Mouse (Mus musculus) MEL (cell line): ENCODE measurements around the gene Snx10. TPM values are rescaled to one million over a fixed set of nuclear protein-coding genes. Genes with fewer than 3 reads are reported as not detected.

Experiments used
- DNase-seq: peaks from one replicate; pipeline ENCODE4 v3.0.0; 2011; ENCODE audit warnings: low read depth, low spot score
- H3K27ac ChIP-seq: 2 replicates; pipeline ENCODE4 v1.5.1; 2012; ENCODE audit warnings: low read depth, mild to moderate bottlenecking, control low read depth, low read length, moderate library complexity; ENCODE audit not compliant: control insufficient read depth
- H3K27me3 ChIP-seq, 2 experiments: fragments of 150-350 bp in 1 of 2; sonication (generic) in 1 of 2; 2 replicates each; pipeline ENCODE4 v1.6.1; 2012; ENCODE audit warnings: low read length in 2 of 2, mild to moderate bottlenecking in 2 of 2, improper control_type of control experiment in 1 of 2, moderate library complexity in 1 of 2; ENCODE audit not compliant: insufficient read depth in 2 of 2, control insufficient read depth in 1 of 2
- H3K36me3 ChIP-seq, 2 experiments: 2 replicates each; pipeline ENCODE4 v1.6.1; 2012 to 2014; ENCODE audit warnings: low read length in 2 of 2, improper control_type of control experiment in 1 of 2, inconsistent platforms in 1 of 2, mild to moderate bottlenecking in 1 of 2; ENCODE audit not compliant: insufficient read depth in 2 of 2, control insufficient read depth in 1 of 2
- H3K4me1 ChIP-seq, 2 experiments: fragments of 150-350 bp in 1 of 2; sonication (generic) in 1 of 2; 2 replicates each; pipeline ENCODE4 v1.6.1; 2012; ENCODE audit warnings: low read length in 2 of 2, improper control_type of control experiment in 1 of 2, mild to moderate bottlenecking in 1 of 2; ENCODE audit not compliant: insufficient read depth in 2 of 2, control insufficient read depth in 1 of 2
- H3K4me3 ChIP-seq, 2 experiments: fragments of 150-350 bp in 1 of 2; sonication (generic) in 1 of 2; 2 replicates each; pipeline ENCODE4 v1.5.1; 2012; ENCODE audit warnings: low read depth in 2 of 2, low read length in 2 of 2, mild to moderate bottlenecking in 2 of 2, moderate library complexity in 2 of 2, control low read depth in 1 of 2, improper control_type of control experiment in 1 of 2; ENCODE audit not compliant: control insufficient read depth in 1 of 2, insufficient read depth in 1 of 2
- H3K79me2 ChIP-seq: 2 replicates; pipeline ENCODE4 v1.6.1; 2012; ENCODE audit warnings: mild to moderate bottlenecking, low read length, moderate library complexity; ENCODE audit not compliant: control insufficient read depth, poor library complexity, insufficient read depth
- H3K9ac ChIP-seq: 2 replicates; pipeline ENCODE4 v1.6.1; 2012; ENCODE audit warnings: low read depth, mild to moderate bottlenecking, control low read depth, low read length, moderate library complexity; ENCODE audit not compliant: control insufficient read depth, poor library complexity, severe bottlenecking
- H3K9me3 ChIP-seq: fragments of 150-350 bp; sonication (generic); replicated peaks from 2 replicates; pipeline ENCODE4 v1.6.1; 2012; ENCODE audit warnings: mild to moderate bottlenecking, low read length, improper control_type of control experiment, moderate library complexity; ENCODE audit not compliant: insufficient read depth
- CHD1 ChIP-seq: IDR thresholded peaks from 2 replicates; pipeline ENCODE4 v1.6.1; 2012; ENCODE audit warnings: low read depth, mild to moderate bottlenecking, inconsistent platforms, low read length, improper control_type of control experiment
- CHD2 ChIP-seq: IDR thresholded peaks from 2 replicates; pipeline ENCODE4 v1.6.1; 2011; ENCODE audit warnings: low read length, improper control_type of control experiment
- CTCF ChIP-seq, 3 experiments: IDR thresholded peaks in 2 of 3; conservative IDR thresholded peaks in 1 of 3; 2 replicates each; pipeline ENCODE4 v1.5.1; 2011 to 2012; ENCODE audit warnings: low read length in 3 of 3, low read depth in 2 of 3, mild to moderate bottlenecking in 2 of 3, improper control_type of control experiment in 1 of 3, inconsistent platforms in 1 of 3, mixed read lengths in 1 of 3, moderate library complexity in 1 of 3; ENCODE audit not compliant: control insufficient read depth in 1 of 3, insufficient read depth in 1 of 3, poor library complexity in 1 of 3, severe bottlenecking in 1 of 3
- GABPA ChIP-seq: IDR thresholded peaks from 2 replicates; pipeline ENCODE4 v1.6.1; 2012; ENCODE audit warnings: low read depth, mild to moderate bottlenecking, inconsistent platforms, low read length, improper control_type of control experiment, moderate library complexity
- GATA1 ChIP-seq: IDR thresholded peaks from 2 replicates; pipeline ENCODE4 v1.6.1; 2011; ENCODE audit warnings: low read depth, low read length, improper control_type of control experiment
- HCFC1 ChIP-seq: IDR thresholded peaks from 2 replicates; pipeline ENCODE4 v1.6.1; 2012; ENCODE audit warnings: low read depth, mild to moderate bottlenecking, inconsistent platforms, low read length, improper control_type of control experiment, moderate library complexity
- MAFK ChIP-seq: IDR thresholded peaks from 2 replicates; pipeline ENCODE4 v1.6.1; 2011; ENCODE audit warnings: low read depth, mild to moderate bottlenecking, low read length, improper control_type of control experiment, borderline replicate concordance
- MAX ChIP-seq: IDR thresholded peaks from 2 replicates; pipeline ENCODE4 v1.6.1; 2011; ENCODE audit warnings: low read length, improper control_type of control experiment
- MEF2A ChIP-seq: IDR thresholded peaks from 2 replicates; pipeline ENCODE4 v1.6.1; 2014; ENCODE audit warnings: low read depth, mild to moderate bottlenecking, inconsistent platforms, low read length, improper control_type of control experiment; ENCODE audit not compliant: poor library complexity, insufficient replicate concordance, severe bottlenecking; ENCODE audit errors: extremely low read depth
- MXI1 ChIP-seq: IDR thresholded peaks from 2 replicates; pipeline ENCODE4 v1.6.1; 2011; ENCODE audit warnings: mild to moderate bottlenecking, low read depth, low read length, improper control_type of control experiment
- MYB ChIP-seq: IDR thresholded peaks from 2 replicates; pipeline ENCODE4 v1.6.1; 2011; ENCODE audit warnings: mild to moderate bottlenecking, low read depth, low read length, improper control_type of control experiment
- MYC ChIP-seq: IDR thresholded peaks from 2 replicates; pipeline ENCODE4 v1.6.1; 2011; ENCODE audit warnings: low read depth, mild to moderate bottlenecking, low read length, improper control_type of control experiment, moderate library complexity
- NRF1 ChIP-seq: IDR thresholded peaks from 2 replicates; pipeline ENCODE4 v1.6.1; 2014; ENCODE audit warnings: low read depth, mild to moderate bottlenecking, inconsistent platforms, low read length, improper control_type of control experiment, moderate library complexity; ENCODE audit not compliant: poor library complexity, insufficient read depth, severe bottlenecking
- RAD21 ChIP-seq: IDR thresholded peaks from 2 replicates; pipeline ENCODE4 v1.6.1; 2011; ENCODE audit warnings: mild to moderate bottlenecking, low read depth, low read length, improper control_type of control experiment
- SMC3 ChIP-seq: IDR thresholded peaks from 2 replicates; pipeline ENCODE4 v1.6.1; 2011; ENCODE audit warnings: low read depth, low read length, improper control_type of control experiment
- TAL1 ChIP-seq: IDR thresholded peaks from 2 replicates; pipeline ENCODE4 v1.6.1; 2012; ENCODE audit warnings: mild to moderate bottlenecking, inconsistent platforms, low read length, moderate library complexity, mixed read lengths
- TCF12 ChIP-seq: IDR thresholded peaks from 2 replicates; pipeline ENCODE4 v1.6.1; 2014; ENCODE audit warnings: low read depth, mild to moderate bottlenecking, inconsistent platforms, low read length, improper control_type of control experiment, moderate library complexity
- UBTF ChIP-seq: IDR thresholded peaks from 2 replicates; pipeline ENCODE4 v1.6.1; 2012; ENCODE audit warnings: low read depth, mild to moderate bottlenecking, inconsistent platforms, low read length, improper control_type of control experiment, moderate library complexity, borderline replicate concordance; ENCODE audit not compliant: insufficient read depth
- USF1 ChIP-seq: IDR thresholded peaks from 2 replicates; pipeline ENCODE4 v1.6.1; 2014; ENCODE audit warnings: low read depth, mild to moderate bottlenecking, inconsistent platforms, low read length, improper control_type of control experiment, moderate library complexity
- ZKSCAN1 ChIP-seq: IDR thresholded peaks from 2 replicates; pipeline ENCODE4 v1.6.1; 2012; ENCODE audit warnings: low read depth, mild to moderate bottlenecking, inconsistent platforms, low read length, improper control_type of control experiment, moderate library complexity
- ZNF384 ChIP-seq: IDR thresholded peaks from 2 replicates; pipeline ENCODE4 v1.6.1; 2012; ENCODE audit warnings: low read depth, mild to moderate bottlenecking, inconsistent platforms, low read length, improper control_type of control experiment
- polyA plus RNA-seq, 2 experiments: library from polyadenylated mRNA; stranded (reverse) in 1 of 2; unstranded in 1 of 2; fragments of >175 nt in 1 of 2; fragments of >200 nt in 1 of 2; gene quantifications; 2 replicates each; pipeline versions ENCODE4 v1.2.1 to v1.2.4; 2012; ENCODE audit warnings: low replicate concordance in 2 of 2, low read depth in 1 of 2; ENCODE audit not compliant: insufficient read length in 2 of 2, insufficient read depth in 1 of 2, missing spikeins in 1 of 2
- total RNA-seq: library from RNA; depleted of rRNA; stranded (reverse); fragments of 300-350 nt; gene quantifications from 2 replicates; pipeline ENCODE4 v1.2.3, GENCODE M21; 2012

Gene Snx10
- total and polyA plus RNA-seq, 3 experiments = 3.9 to 7.0 TPM; not detected in 1

GRCm38 (mm10) chr6:51497321-51498111, 26.2 kb upstream of the Snx10 start (continued):
- TF ChIP-seq NRF1 (no peak), ZKSCAN1 (0 out of 2 replicates have a peak, but pooled peaks have one; percentile 27), MAFK (peak; percentile 79), TCF12 (peak; percentile 47)
- TF ChIP-seq, all 39 proteins: peak for 18

- DNase-seq = no peak
- H3K9ac ChIP-seq = no peak overlapping the region
- H3K79me2 ChIP-seq = no peaks in the 10 kb centered on the region
- no peaks in the 10 kb centered on the region for H3K9me3 ChIP-seq
- H3K4me1 ChIP-seq = peaks cover 0 to 3% of the 10 kb centered on the region in 2 experiments; a peak in 3 of 4 replicates
- TF ChIP-seq CHD1 (no peak), GATA1 (peak; percentile 44; the same call in 1 of the 2 replicates), NRF1 (no peak), SMC3 (no peak), TCF12 (no peak), MEF2A (no peak)
- peaks cover 0 to 7% of the 10 kb centered on the region in 2 experiments; a peak in 2 of 4 replicates for H3K36me3 ChIP-seq
- no peak overlapping the region for H3K4me3 ChIP-seq
- H3K27me3 ChIP-seq = no peaks in the 10 kb centered on the region
- H3K27ac ChIP-seq = no peak overlapping the region
These were observed 18.0 kb upstream of the Snx10 start for GRCm38 (mm10) chr6:51505671-51506070.

GRCm38 (mm10) chr6:51507556-51507955, 16.1 kb upstream of the Snx10 start:
- Histone ChIP-seq H3K9ac (no peak overlapping the region), H3K4me3 (no peak overlapping the region), H3K4me1 (peaks cover 0 to 3% of the 10 kb centered on the region in 2 experiments; a peak in 3 of 4 replicates), H3K27me3 (no peaks in the 10 kb centered on the region), H3K36me3 (peaks cover 0 to 7% of the 10 kb centered on the region in 2 experiments; a peak in 2 of 4 replicates), H3K27ac (no peak overlapping the region), H3K9me3 (no peaks in the 10 kb centered on the region), H3K79me2 (no peaks in the 10 kb centered on the region)
- DNase-seq = no peak
- TF ChIP-seq CHD1 = no peak
- TF ChIP-seq MEF2A = no peak
- no peak for TF ChIP-seq USF1
- TF ChIP-seq CTCF (IDR thresholded peaks at IDR 0.05 in 2 of 3, conservative IDR thresholded peaks at IDR 0.05 in 1 of 3; ENCODE audit: control insufficient read depth in 1 of 3, insufficient read depth in 1 of 3, low read depth in 2 of 3, low read length in 3 of 3, poor library complexity in 1 of 3, severe bottlenecking in 1 of 3) = no peak
- no peak for TF ChIP-seq UBTF
- TF ChIP-seq ZKSCAN1 = no peak
- TF ChIP-seq CHD2 = no peak
- no peak for TF ChIP-seq TCF12
- TF ChIP-seq MXI1 = no peak
- no peak for TF ChIP-seq HCFC1
- no peak for TF ChIP-seq TAL1
- no peak for TF ChIP-seq GABPA
- no peak for TF ChIP-seq RAD21
- TF ChIP-seq MYB = no peak
- TF ChIP-seq MAX = no peak
- TF ChIP-seq MYC = no peak
- TF ChIP-seq ZNF384 = no peak
